Mouse (Mus musculus) stomach, adult 2 months (tissue): Measurements from ENCODE around the gene Lrwd1. TPM values are rescaled to one million over a fixed set of nuclear protein-coding genes. Genes with fewer than 3 reads are reported as not detected.

Experiments used
- polyA plus RNA-seq: library from polyadenylated mRNA; depleted of rRNA; stranded (reverse); fragments of >200 nt; gene quantifications from 2 replicates; pipeline ENCODE4 v1.2.3, GENCODE M21; 2012; rRNA removed

Gene Lrwd1
- polyA plus RNA-seq, result 10.4 and 13.1 TPM in 2 replicates

GRCm38 (mm10) chr5:136135571-136136291 lies at the start of gene Lrwd1, which contains the start of gene Alkbh4:
Gene Lrwd1 (minus strand): TSS chr5:136136074.
Gene Alkbh4 (plus strand): TSS chr5:136136146.

GRCm38 (mm10) chr5:136170512-136171362 lies 34.9 kb upstream of the Lrwd1 start, which contains the start of gene Orai2:
Gene Orai2 (minus strand): TSS chr5:136170713.

GRCm38 (mm10) chr5:136115891-136116783 lies 19.7 kb downstream of the Lrwd1 start, which contains the start of gene Polr2j:
Gene Polr2j (plus strand): TSS chr5:136116631.

GRCm38 (mm10) chr5:136083669-136084107 lies 52.2 kb downstream of the Lrwd1 start, which contains the start of gene Rasa4:
Gene Rasa4 (plus strand): TSS chr5:136083916.

Other genes with a start within 250 kb of the Lrwd1 start
- 879 and 2,002 TPM in 2 replicates for gene Hspb1, start 248.2 kb downstream of the Lrwd1 start, polyA plus RNA-seq
- 34.2 and 36.6 TPM in 2 replicates for gene Ywhag, start 201.5 kb downstream of the Lrwd1 start, polyA plus RNA-seq
- gene Ssc4d, start 161.5 kb downstream of the Lrwd1 start, polyA plus RNA-seq, result 3.3 and 4.2 TPM in 2 replicates
- gene Zp3, start 156.0 kb downstream of the Lrwd1 start, polyA plus RNA-seq, result not detected in 2 replicates
- 10.3 and 14.2 TPM in 2 replicates for gene Dtx2, start 141.3 kb downstream of the Lrwd1 start, polyA plus RNA-seq
- gene Upk3b, start 97.6 kb downstream of the Lrwd1 start, polyA plus RNA-seq, result 3.1 and 5.7 TPM in 2 replicates
- gene Upk3bl, start 81.6 kb downstream of the Lrwd1 start, polyA plus RNA-seq, result 0.33 and 1.4 TPM in 2 replicates
- gene Rasa4, start 52.2 kb downstream of the Lrwd1 start, polyA plus RNA-seq, result 12.7 and 14.4 TPM in 2 replicates
- 20.7 and 23.2 TPM in 2 replicates for gene Polr2j, start 19.4 kb downstream of the Lrwd1 start, polyA plus RNA-seq
- gene Alkbh4, start 72 bp upstream of the Lrwd1 start, polyA plus RNA-seq, result 8.6 and 11.6 TPM in 2 replicates
- gene Orai2, start 34.6 kb upstream of the Lrwd1 start, polyA plus RNA-seq, result 26.6 and 28.5 TPM in 2 replicates
- 1.5 and 1.6 TPM in 2 replicates for gene Prkrip1, start 62.9 kb upstream of the Lrwd1 start, polyA plus RNA-seq
- 1.5 and 3.4 TPM in 2 replicates for gene Sh2b2, start 110.5 kb upstream of the Lrwd1 start, polyA plus RNA-seq